11 mouse cellular contexts compared by ENCODE assay signal in genomic region chr9:115179935-115180334, GRCm38 (mm10).
A peak's percentile ranks its signal among the peaks of the same experiment; 100 is the strongest.
DNase-seq lines count a peak whose midpoint lies in the region; ATAC-seq and TF ChIP-seq lines count a peak whose summit lies in the region.
"Had no signal": no experiment of that assay in that cellular context is flagged by ENCODE, and none has a peak within 500 bp of the region (broad histone marks: within the 10 kb centered on the region; RNA-seq: fewer than 3 reads in every experiment).

No protein-coding gene starts in this region.

- peak; percentile 44 for DNase-seq in kidney, postnatal 10 days
- DNase-seq in kidney, adult 9 months, result no peak
- no peak for DNase-seq in stomach, postnatal 0 days (ENCODE audit: low spot score)
- peak; percentile 41 to 80 for DNase-seq in layer of hippocampus, adult 18-20 months (ENCODE audit: low spot score in 2 of 2)
- DNase-seq in spleen, postnatal 14 days (ENCODE audit: low spot score in 2 of 2), result no peak
- DNase-seq in adrenal gland, postnatal 36 days, result no peak
- DNase-seq: heart, adult 18-20 months; spleen, adult 18-20 months had no signal

- no peaks in the 10 kb centered on the region for H3K36me3 ChIP-seq in stomach, embryonic 14.5 days (ENCODE audit: control insufficient read depth, insufficient read depth, low read length)
- H3K36me3 ChIP-seq in stomach, postnatal 0 days (ENCODE audit: control insufficient read depth, insufficient read depth, low read length), result no peaks in the 10 kb centered on the region
- H3K36me3 ChIP-seq: midbrain, embryonic 12.5 days had no signal

- H3K4me1 ChIP-seq in stomach, embryonic 14.5 days (ENCODE audit: control insufficient read depth, insufficient read depth, low read length), result 0 out of 2 replicates have a peak, but pooled peaks cover 5% of the 10 kb centered on the region
- no peaks in the 10 kb centered on the region for H3K4me1 ChIP-seq in stomach, postnatal 0 days (replicated peaks; ENCODE audit: control insufficient read depth, insufficient read depth)
- H3K4me1 ChIP-seq: midbrain, embryonic 12.5 days had no signal

- 0 out of 2 replicates have a peak, but pooled peaks have one; percentile 42 for ATAC-seq in stomach, embryonic 14.5 days (ENCODE audit: insufficient number of reproducible peaks, insufficient read depth, low FRiP score, low read depth)
- ATAC-seq in stomach, postnatal 0 days (ENCODE audit: low FRiP score, low TSS enrichment), result no peak; the same call in 1 of the 2 replicates

- no peak for TF ChIP-seq EP300 in stomach, postnatal 0 days (optimal IDR thresholded peaks at IDR 0.05)

- H3K27ac ChIP-seq in stomach, embryonic 14.5 days (ENCODE audit: low read length), result no peak overlapping the region
- no peak overlapping the region for H3K27ac ChIP-seq in stomach, postnatal 0 days (replicated peaks)
- H3K27ac ChIP-seq: left cerebral cortex, adult 2 months; midbrain, embryonic 12.5 days had no signal

- H3K9ac ChIP-seq in stomach, embryonic 14.5 days (replicated peaks; ENCODE audit: low read depth, low read length), result no peak overlapping the region
- no peak overlapping the region for H3K9ac ChIP-seq in stomach, postnatal 0 days (ENCODE audit: low read length)
- H3K9ac ChIP-seq: midbrain, embryonic 12.5 days had no signal

- 48% methylated on average over 8 of the region's 8 CpGs for WGBS in stomach, embryonic 14.5 days
- WGBS in stomach, postnatal 0 days, result 52% methylated on average over 8 of the region's 8 CpGs

- no peaks in the 10 kb centered on the region for H3K27me3 ChIP-seq in stomach, embryonic 14.5 days (ENCODE audit: control insufficient read depth, insufficient read depth, low read length)
- no peaks in the 10 kb centered on the region for H3K27me3 ChIP-seq in stomach, postnatal 0 days (ENCODE audit: control insufficient read depth, insufficient read depth, low read length)
- H3K27me3 ChIP-seq: midbrain, embryonic 12.5 days had no signal

- H3K4me2 ChIP-seq in stomach, embryonic 14.5 days (replicated peaks; ENCODE audit: low read depth, low read length), result no peak overlapping the region
- no peak overlapping the region for H3K4me2 ChIP-seq in stomach, postnatal 0 days (replicated peaks; ENCODE audit: low read depth)
- H3K4me2 ChIP-seq: midbrain, embryonic 12.5 days had no signal

- H3K4me3 ChIP-seq in stomach, embryonic 14.5 days (ENCODE audit: low read depth, low read length), result no peak overlapping the region
- no peak overlapping the region for H3K4me3 ChIP-seq in stomach, postnatal 0 days (ENCODE audit: low read depth, low read length)
- H3K4me3 ChIP-seq: left cerebral cortex, adult 2 months; midbrain, embryonic 12.5 days had no signal

- no peaks in the 10 kb centered on the region for H3K9me3 ChIP-seq in stomach, embryonic 14.5 days (ENCODE audit: control insufficient read depth, low read depth, low read length)
- no peaks in the 10 kb centered on the region for H3K9me3 ChIP-seq in stomach, postnatal 0 days (ENCODE audit: control insufficient read depth, low read length)
- H3K9me3 ChIP-seq: midbrain, embryonic 12.5 days had no signal

- TF ChIP-seq CTCF in stomach, postnatal 0 days (IDR thresholded peaks at IDR 0.05; ENCODE audit: low read depth), result no peak

Comparison
In these comparisons a context has a peak if more than half of its experiments do, and no peak if none do; other contexts are left out.
1. DNase-seq: peak in kidney, postnatal 10 days (single experiment) and layer of hippocampus, adult 18-20 months (2 of 2); none in kidney, adult 9 months (single experiment), stomach, postnatal 0 days (single experiment), spleen, postnatal 14 days (0 of 2) and adrenal gland, postnatal 36 days (0 of 2).